Mouse (Mus musculus) forebrain, embryonic 15.5 days (tissue): ENCODE measurements around the gene Ranbp9. TPM values are rescaled to one million over a fixed set of nuclear protein-coding genes. Genes with fewer than 3 reads are reported as not detected.
"Not testable (repeated sequence)": the region's sequence is repeated elsewhere in the genome, so short reads cannot be mapped to it uniquely, and the experiment has no call there.

ENCODE experiments used
- ATAC-seq: fragments of 200-750 bp; cut with Nextera tagmentation; replicated peaks from 2 replicates; pipeline ENCODE4 v1.8.0; 2017; ENCODE audit warnings: mild to moderate bottlenecking, moderate TSS enrichment, moderate library complexity
- H3K27ac ChIP-seq: fragments of 300-500 bp; sonication (generic); replicated peaks from 2 replicates; pipeline ENCODE4 v1.5.1; 2015; ENCODE audit warnings: mild to moderate bottlenecking, inconsistent platforms
- H3K27me3 ChIP-seq: fragments of 300-500 bp; sonication (generic); 2 replicates; pipeline ENCODE4 v1.6.1; 2015; ENCODE audit warnings: inconsistent platforms
- H3K36me3 ChIP-seq: fragments of 300-500 bp; sonication (generic); 2 replicates; pipeline ENCODE4 v1.6.1; 2015; ENCODE audit warnings: mild to moderate bottlenecking, inconsistent platforms
- H3K4me1 ChIP-seq: fragments of 300-500 bp; sonication (generic); 2 replicates; pipeline ENCODE4 v1.6.1; 2015; ENCODE audit warnings: inconsistent platforms
- H3K4me2 ChIP-seq: fragments of 300-500 bp; sonication (generic); replicated peaks from 2 replicates; pipeline ENCODE4 v1.6.1; 2015; ENCODE audit warnings: mild to moderate bottlenecking, inconsistent platforms
- H3K4me3 ChIP-seq: fragments of 300-500 bp; sonication (generic); 2 replicates; pipeline ENCODE4 v1.5.1; 2015; ENCODE audit warnings: mild to moderate bottlenecking, inconsistent platforms
- H3K9ac ChIP-seq: fragments of 300-500 bp; sonication (generic); replicated peaks from 2 replicates; pipeline ENCODE4 v1.6.1; 2015; ENCODE audit warnings: mild to moderate bottlenecking, inconsistent platforms
- H3K9me3 ChIP-seq: fragments of 300-500 bp; sonication (generic); 2 replicates; pipeline ENCODE4 v1.6.1; 2016; ENCODE audit warnings: inconsistent platforms
- WGBS: fragments of 180-500 bp; shearing (Covaris S2); methylation state at CpG from one replicate; pipeline ENCODE4 v1.1.7; 2015; ENCODE audit warnings: mixed read lengths; 5-methylcytosine and 5-hydroxymethylcytosine counted together
- polyA plus RNA-seq: library from polyadenylated mRNA; unstranded; fragments of >200 nt; fragmentation: Nextera tagmentation; extraction: Ambion mirVana; gene quantifications from 2 replicates; pipeline ENCODE4 v1.2.1, GENCODE M21; 2015

Gene Ranbp9
- polyA plus RNA-seq, 1 experiment from 2014 or later = 13.2 TPM

GRCm38 (mm10) chr13:43474722-43475121 lies 6.4 kb downstream of the Ranbp9 start:
- ATAC-seq = no peak
- H3K9me3 ChIP-seq = no peaks in the 10 kb centered on the region
- H3K9ac ChIP-seq = no peak overlapping the region
- no peak overlapping the region for H3K27ac ChIP-seq
- H3K4me1 ChIP-seq = peaks cover 31% of the 10 kb centered on the region
- WGBS = 87% methylated on average over 5 of the region's 5 CpGs
- no peak overlapping the region for H3K4me3 ChIP-seq
- H3K27me3 ChIP-seq = no peaks in the 10 kb centered on the region
- no peaks in the 10 kb centered on the region for H3K36me3 ChIP-seq
- no peak overlapping the region for H3K4me2 ChIP-seq

DNA sequence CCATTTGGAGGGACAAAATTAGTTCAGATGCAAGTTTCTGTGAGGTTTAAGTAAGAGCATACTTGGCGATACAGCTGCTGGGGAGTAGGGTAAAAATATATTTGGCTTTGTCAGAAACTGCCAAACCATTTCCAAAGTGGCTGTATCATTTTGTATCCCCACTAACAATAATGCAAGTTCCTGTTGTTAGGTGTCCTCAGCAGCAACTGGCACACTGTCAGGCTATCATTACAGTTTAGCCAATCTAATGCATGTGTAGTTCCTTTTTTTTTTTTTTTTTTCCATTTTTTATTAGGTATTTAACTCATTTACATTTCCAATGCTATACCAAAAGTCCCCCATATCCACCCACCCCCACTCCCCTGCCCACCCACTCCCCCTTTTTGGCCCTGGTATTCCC lies 9.2 kb downstream of the Ranbp9 start:
- H3K36me3 ChIP-seq, H3K27ac ChIP-seq, ATAC-seq, H3K9ac ChIP-seq, H3K27me3 ChIP-seq, H3K4me2 ChIP-seq, H3K4me3 ChIP-seq, H3K9me3 ChIP-seq: not testable (repeated sequence)
- peaks cover 15% of the 10 kb centered on the region for H3K4me1 ChIP-seq
- WGBS = 98% methylated on average over 1 of the region's 1 CpGs

DNA sequence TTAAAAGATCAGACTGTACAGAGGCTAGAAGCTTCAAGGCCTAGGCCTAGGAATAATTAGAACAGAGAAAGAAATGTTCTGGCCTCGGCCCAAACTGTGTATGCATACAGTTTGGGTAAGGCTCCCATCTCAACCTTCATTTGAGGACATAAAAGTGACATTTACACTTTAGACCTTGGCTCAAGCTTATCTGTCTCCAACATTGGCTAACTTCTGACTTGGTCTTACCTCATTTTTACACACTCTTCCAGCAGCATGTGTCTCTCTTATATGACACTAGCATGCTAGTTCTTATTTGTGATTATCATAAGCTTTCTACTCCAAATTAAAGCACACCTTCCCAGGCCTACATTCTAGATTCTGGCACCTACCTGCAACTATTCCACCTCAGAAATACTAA lies 11.5 kb downstream of the Ranbp9 start:
- Histone ChIP-seq H3K4me1 (peaks cover 8% of the 10 kb centered on the region), H3K36me3 (no peaks in the 10 kb centered on the region), H3K4me2 (no peak overlapping the region), H3K9ac (no peak overlapping the region), H3K4me3 (no peak overlapping the region), H3K9me3 (no peaks in the 10 kb centered on the region), H3K27me3 (no peaks in the 10 kb centered on the region), H3K27ac (no peak overlapping the region)
- no peak for ATAC-seq
- 95% methylated on average over 1 of the region's 1 CpGs for WGBS

GRCm38 (mm10) chr13:43464605-43465004 lies 16.5 kb downstream of the Ranbp9 start:
- no peaks in the 10 kb centered on the region for H3K27me3 ChIP-seq
- H3K4me1 ChIP-seq = no peaks in the 10 kb centered on the region
- no peak for ATAC-seq
- H3K9me3 ChIP-seq = no peaks in the 10 kb centered on the region
- H3K4me3 ChIP-seq = no peak overlapping the region
- no peak overlapping the region for H3K27ac ChIP-seq
- no peak overlapping the region for H3K9ac ChIP-seq
- WGBS = 99% methylated on average over 2 of the region's 2 CpGs
- no peak overlapping the region for H3K4me2 ChIP-seq
- peaks cover 2% of the 10 kb centered on the region; the same call in 1 of the 2 replicates for H3K36me3 ChIP-seq

GRCm38 (mm10) chr13:43457161-43457560 lies 23.9 kb downstream of the Ranbp9 start:
- Histone ChIP-seq H3K9me3 (no peaks in the 10 kb centered on the region), H3K36me3 (peaks cover 2% of the 10 kb centered on the region; the same call in 1 of the 2 replicates), H3K4me1 (peaks cover 16% of the 10 kb centered on the region), H3K4me3 (no peak overlapping the region), H3K27ac (no peak overlapping the region), H3K9ac (no peak overlapping the region), H3K4me2 (no peak overlapping the region), H3K27me3 (no peaks in the 10 kb centered on the region)
- 85% methylated on average over 1 of the region's 1 CpGs for WGBS
- ATAC-seq = no peak

- Histone ChIP-seq H3K9ac (no peak overlapping the region), H3K27ac (no peak overlapping the region), H3K4me1 (peaks cover 19% of the 10 kb centered on the region), H3K36me3 (no peaks in the 10 kb centered on the region), H3K4me2 (no peak overlapping the region), H3K4me3 (no peak overlapping the region), H3K27me3 (no peaks in the 10 kb centered on the region), H3K9me3 (no peaks in the 10 kb centered on the region)
- ATAC-seq = no peak
- 90% methylated on average over 7 of the region's 7 CpGs for WGBS
Observed at GRCm38 (mm10) chr13:43454431-43454830, 26.7 kb downstream of the Ranbp9 start.

GRCm38 (mm10) chr13:43452843-43453605 lies 28.1 kb downstream of the Ranbp9 start:
- no peak overlapping the region for H3K4me2 ChIP-seq
- H3K27ac ChIP-seq = 0 out of 2 replicates have a peak overlapping the region, but pooled peaks have one; percentile 20
- 28% methylated on average over 7 of the region's 7 CpGs for WGBS

GRCm38 (mm10) chr13:43452177-43452576 lies 28.9 kb downstream of the Ranbp9 start:
- H3K4me2 ChIP-seq = no peak overlapping the region
- whole genome bisulfite sequencing = 91% methylated on average over 2 of the region's 2 CpGs
- H3K4me3 ChIP-seq = no peak overlapping the region
- H3K4me1 ChIP-seq = peaks cover 19% of the 10 kb centered on the region
- no peaks in the 10 kb centered on the region for H3K9me3 ChIP-seq
- no peaks in the 10 kb centered on the region for H3K27me3 ChIP-seq
- H3K36me3 ChIP-seq = no peaks in the 10 kb centered on the region
- no peak overlapping the region for H3K9ac ChIP-seq
- no peak overlapping the region for H3K27ac ChIP-seq
- no peak for ATAC-seq

More at GRCm38 (mm10) chr13:43452843-43453605, 28.1 kb downstream of the Ranbp9 start:
- H3K27me3 ChIP-seq = no peaks in the 10 kb centered on the region
- no peaks in the 10 kb centered on the region for H3K9me3 ChIP-seq
- H3K9ac ChIP-seq = no peak overlapping the region
- no peak overlapping the region for H3K4me3 ChIP-seq
- no peaks in the 10 kb centered on the region for H3K36me3 ChIP-seq
- no peak for ATAC-seq
- peaks cover 19% of the 10 kb centered on the region for H3K4me1 ChIP-seq

GRCm38 (mm10) chr13:43450686-43451085 lies 30.4 kb downstream of the Ranbp9 start:
- H3K9ac ChIP-seq = no peak overlapping the region
- H3K27me3 ChIP-seq = no peaks in the 10 kb centered on the region
- 82% methylated on average over 3 of the region's 3 CpGs for WGBS
- ATAC-seq = no peak
- H3K4me3 ChIP-seq = no peak overlapping the region
- H3K27ac ChIP-seq = no peak overlapping the region
- H3K4me2 ChIP-seq = no peak overlapping the region
- no peaks in the 10 kb centered on the region for H3K9me3 ChIP-seq
- H3K36me3 ChIP-seq = no peaks in the 10 kb centered on the region
- peaks cover 19% of the 10 kb centered on the region for H3K4me1 ChIP-seq

- H3K27ac ChIP-seq = no peak overlapping the region
- H3K4me3 ChIP-seq = no peak overlapping the region
- peaks cover 7% of the 10 kb centered on the region for H3K4me1 ChIP-seq
- H3K36me3 ChIP-seq = no peaks in the 10 kb centered on the region
- no peaks in the 10 kb centered on the region for H3K27me3 ChIP-seq
- no peak for ATAC-seq
- H3K4me2 ChIP-seq = no peak overlapping the region
- no peaks in the 10 kb centered on the region for H3K9me3 ChIP-seq
- WGBS = 83% methylated on average over 3 of the region's 3 CpGs
- H3K9ac ChIP-seq = no peak overlapping the region
Observed at GRCm38 (mm10) chr13:43447721-43448120, 33.4 kb downstream of the Ranbp9 start.

DNA sequence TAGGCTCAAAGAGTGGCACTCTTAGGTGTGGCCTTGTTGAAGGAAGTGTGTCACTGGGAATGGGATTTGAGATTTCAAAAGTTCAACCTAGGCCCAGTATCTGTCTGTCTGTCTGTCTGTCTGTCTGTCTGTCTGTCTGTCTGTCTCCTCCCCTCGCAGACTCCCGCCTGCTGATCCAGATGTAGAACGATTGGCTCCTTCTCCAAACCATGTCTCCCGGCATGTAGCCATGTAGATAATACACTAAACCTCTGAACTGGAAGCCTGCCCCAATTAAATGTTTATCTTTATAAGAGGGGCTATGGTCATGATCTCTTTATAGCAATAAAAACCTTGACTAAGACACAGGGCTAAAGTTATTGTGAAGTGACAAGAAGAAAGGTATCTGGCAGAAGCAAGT lies 35.3 kb downstream of the Ranbp9 start:
- 87% methylated on average over 4 of the region's 4 CpGs for WGBS
- Histone ChIP-seq H3K27ac (no peak overlapping the region), H3K27me3 (no peaks in the 10 kb centered on the region), H3K9ac (no peak overlapping the region), H3K4me3 (no peak overlapping the region), H3K4me2 (no peak overlapping the region), H3K36me3 (no peaks in the 10 kb centered on the region), H3K9me3 (no peaks in the 10 kb centered on the region), H3K4me1 (no peaks in the 10 kb centered on the region)
- no peak for ATAC-seq

DNA sequence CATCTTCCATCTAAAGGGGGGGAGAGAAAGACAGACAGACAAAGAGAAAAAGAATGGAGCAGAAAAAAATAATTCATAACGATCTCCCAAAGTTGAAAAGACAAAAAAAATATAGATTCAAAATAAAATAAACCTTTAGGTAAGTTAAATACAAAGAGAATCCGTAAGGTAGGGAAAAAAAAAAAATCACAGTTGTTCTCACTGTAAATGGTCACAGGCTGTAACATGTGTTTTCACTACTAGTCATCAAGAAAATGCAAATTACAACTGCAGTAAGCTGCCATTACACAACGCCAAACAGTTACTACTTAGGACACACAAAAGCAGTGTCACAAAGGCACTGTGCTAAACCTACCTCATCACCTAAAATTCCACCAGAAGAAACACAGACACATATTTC lies 36.4 kb downstream of the Ranbp9 start:
- H3K4me2 ChIP-seq = no peak overlapping the region
- ATAC-seq = no peak
- H3K4me3 ChIP-seq = no peak overlapping the region
- H3K9ac ChIP-seq = no peak overlapping the region
- no peaks in the 10 kb centered on the region for H3K27me3 ChIP-seq
- H3K9me3 ChIP-seq = no peaks in the 10 kb centered on the region
- H3K27ac ChIP-seq = no peak overlapping the region
- no peaks in the 10 kb centered on the region for H3K36me3 ChIP-seq
- 81% methylated on average over 3 of the region's 3 CpGs for WGBS
- H3K4me1 ChIP-seq = no peaks in the 10 kb centered on the region

- WGBS = 97% methylated on average over 4 of the region's 4 CpGs
- no peaks in the 10 kb centered on the region for H3K4me1 ChIP-seq
- no peak overlapping the region for H3K4me2 ChIP-seq
Observed at GRCm38 (mm10) chr13:43443706-43444105, 37.4 kb downstream of the Ranbp9 start.

More at GRCm38 (mm10) chr13:43443706-43444105, 37.4 kb downstream of the Ranbp9 start:
- no peaks in the 10 kb centered on the region for H3K9me3 ChIP-seq
- no peak overlapping the region for H3K9ac ChIP-seq
- ATAC-seq = no peak
- H3K4me3 ChIP-seq = no peak overlapping the region
- H3K27me3 ChIP-seq = no peaks in the 10 kb centered on the region
- H3K27ac ChIP-seq = no peak overlapping the region
- no peaks in the 10 kb centered on the region for H3K36me3 ChIP-seq
